Mouse (Mus musculus): ENCODE results near the gene Col4a2.

The Col4a2 gene

DNA sequence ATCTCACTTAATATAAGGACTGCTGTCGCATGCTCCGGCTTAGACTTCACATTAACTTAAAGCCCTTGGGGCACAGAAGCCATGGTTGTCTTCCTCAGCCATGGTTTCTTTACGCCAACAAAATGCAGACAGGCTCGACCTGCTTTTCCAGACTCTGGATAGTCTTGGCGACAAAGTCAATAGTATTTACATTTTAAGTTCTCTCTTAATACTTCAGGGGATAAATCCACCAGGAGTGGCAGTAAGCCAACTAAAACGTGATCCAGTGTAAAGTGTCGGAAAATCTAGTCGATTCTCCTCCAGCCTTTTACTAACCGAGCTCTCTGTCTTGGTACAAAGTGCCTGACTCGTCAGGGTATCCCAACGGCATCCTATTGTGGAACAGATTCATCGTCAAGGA lies 185.7 kb downstream of the Col4a2 start:
- DNase-seq, result no peak

Data from cerebellum, postnatal 14 days (tissue).